Mouse (Mus musculus) activated CD4-positive, CD25-positive, alpha-beta regulatory T cell (primary cell): ENCODE measurements around the gene Trem3. TPM values are rescaled to one million over a fixed set of nuclear protein-coding genes. Genes with fewer than 3 reads are reported as not detected.

Experiments used
- polyA plus RNA-seq, 2 experiments: library from polyadenylated mRNA; unstranded; fragments of 100-300 nt; shearing (Covaris generic); gene quantifications; one replicate each; pipeline ENCODE4 v1.2.1; 2017

Trem3 gene
- polyA plus RNA-seq, result not detected

DNA sequence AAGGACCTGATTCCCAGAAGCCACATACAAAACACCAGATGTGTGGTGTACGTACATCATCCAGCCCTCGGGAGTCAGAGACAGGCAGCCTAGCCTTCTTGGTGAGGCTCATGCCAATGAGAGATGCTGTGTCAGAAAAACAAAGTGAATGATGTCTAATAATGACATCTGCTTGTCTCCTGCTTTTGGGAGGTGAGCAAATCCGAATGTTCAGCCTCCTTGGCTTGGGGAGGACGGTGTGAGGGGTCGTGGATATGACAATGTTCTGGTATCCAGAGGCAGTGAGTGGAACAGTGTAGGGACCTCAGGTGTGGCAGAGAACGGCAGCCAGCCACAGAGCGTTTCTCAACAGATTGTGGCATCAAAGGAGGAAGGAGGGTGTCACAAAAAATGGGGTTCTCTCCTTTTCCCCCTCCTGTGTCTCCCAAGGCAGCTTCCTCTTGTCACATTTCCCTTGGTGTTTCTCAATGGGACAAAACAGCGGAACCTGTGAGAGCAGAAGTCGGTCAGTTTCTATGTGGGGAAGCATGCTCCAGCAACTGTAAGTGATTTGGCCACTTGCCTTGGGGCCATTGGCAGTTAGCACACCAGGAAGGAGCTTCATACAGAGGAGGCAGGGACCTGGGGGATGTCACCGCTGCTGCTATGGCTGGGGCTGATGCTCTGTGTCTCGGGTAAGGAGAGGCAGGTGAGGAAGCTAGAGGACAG is at the start of gene Trem3:
Trem3 (plus strand) TSS at position 557 of the 708 bp plus-strand sequence.

DNA sequence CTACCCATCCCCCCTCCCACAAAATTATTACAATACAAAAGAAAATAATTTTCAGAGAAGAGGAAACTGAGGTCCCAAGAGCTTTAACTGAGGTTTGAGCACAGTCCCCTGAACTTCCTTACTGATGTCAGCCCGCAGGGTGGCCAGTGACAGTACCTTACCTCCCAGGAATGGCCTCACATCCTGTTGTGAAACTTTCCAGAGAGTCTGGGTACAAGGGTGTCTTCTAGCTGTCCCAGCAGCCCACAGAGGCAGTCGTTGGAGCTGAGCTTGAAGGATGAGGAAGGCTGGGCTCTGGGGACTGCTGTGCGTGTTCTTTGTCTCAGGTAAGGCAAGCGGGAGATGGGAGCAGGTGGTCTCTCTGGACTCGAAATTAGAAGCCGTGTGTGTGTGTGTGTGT is 15.1 kb upstream of the Trem3 start, which contains the start of gene Trem1:
Trem1 (plus strand) TSS at position 251 of the 400 bp plus-strand sequence.

DNA sequence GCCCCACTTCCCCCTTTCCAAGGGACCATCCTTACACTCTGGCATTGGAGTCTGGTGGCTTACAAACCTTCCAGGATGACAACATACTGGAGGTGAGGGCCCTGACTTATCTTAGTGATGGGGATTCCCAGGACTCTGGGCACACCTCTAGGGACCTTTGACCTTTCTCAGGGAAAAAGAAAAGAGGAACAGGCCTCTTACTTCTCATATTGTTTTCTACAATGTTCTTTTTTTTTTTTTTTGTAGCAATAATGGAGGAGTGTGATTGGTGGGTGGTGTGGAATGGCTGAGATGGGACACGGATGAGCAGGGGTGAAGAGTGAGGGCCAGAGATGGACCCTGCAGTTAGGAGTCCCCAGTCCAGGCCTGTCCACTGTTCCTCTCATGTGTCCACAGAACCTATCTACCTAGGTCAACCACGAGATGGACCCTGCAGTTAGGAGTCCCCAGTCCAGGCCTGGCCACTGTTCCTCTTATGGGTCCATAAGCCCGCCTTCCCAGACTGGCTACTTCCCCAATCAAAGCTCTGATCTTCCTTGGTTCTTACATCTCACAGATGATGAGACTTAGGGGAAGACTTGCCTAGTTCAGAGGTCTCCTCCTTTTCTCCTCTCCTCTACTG is 16.3 kb downstream of the Trem3 start, which contains the start of gene Treml4:
Treml4 (plus strand) TSS at position 555 of the 622 bp plus-strand sequence.

DNA sequence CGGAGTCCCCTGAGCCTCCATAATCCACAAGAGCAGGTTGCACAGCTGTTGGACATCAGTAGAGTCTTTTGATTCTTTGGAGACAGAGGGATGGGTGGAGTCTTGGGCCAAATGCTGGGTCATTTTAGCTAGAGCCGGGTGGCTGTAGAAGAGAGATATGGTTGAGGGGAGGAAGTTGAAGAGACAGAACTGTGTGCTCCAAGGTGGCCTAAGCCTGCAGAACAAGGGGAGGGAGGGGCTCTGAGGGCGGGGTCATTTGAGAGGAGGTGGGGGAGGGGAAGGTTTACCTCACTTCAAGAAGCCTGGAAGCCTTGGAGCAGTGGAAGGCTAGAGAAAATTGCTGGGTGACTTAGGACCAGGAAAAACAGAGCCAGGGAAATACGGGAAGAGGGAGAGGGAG is 51.6 kb downstream of the Trem3 start, which contains the start of gene Treml2:
Treml2 (plus strand) TSS at position 296 of the 400 bp plus-strand sequence.

Other genes starting within 250 kb of the Trem3 start
- gene 1700122O11Rik, start 209.5 kb upstream of the Trem3 start, polyA plus RNA-seq, result not detected
- gene 1700067P10Rik, start 158.5 kb upstream of the Trem3 start, polyA plus RNA-seq, result not detected
- under 1 TPM in 1 of 2 experiments, not detected in 1; 0.23 TPM for gene 9830107B12Rik, start 101.5 kb upstream of the Trem3 start, polyA plus RNA-seq
- gene A530064D06Rik, start 80.5 kb upstream of the Trem3 start, polyA plus RNA-seq, result under 1 TPM in 1 of 2 experiments, not detected in 1; 0.31 TPM
- under 1 TPM in 1 of 2 experiments, not detected in 1; 0.07 TPM for gene Trem1, start 15.0 kb upstream of the Trem3 start, polyA plus RNA-seq
- gene Treml4, start 16.5 kb downstream of the Trem3 start, polyA plus RNA-seq, result 1 to 10 TPM in 1 of 2 experiments, under 1 TPM in 1; 0.97 to 2.1 TPM
- 10 to 100 TPM; 15.6 to 38.8 TPM for gene Treml2, start 51.7 kb downstream of the Trem3 start, polyA plus RNA-seq
- gene B430306N03Rik, start 68.4 kb downstream of the Trem3 start, polyA plus RNA-seq, result 1 to 10 TPM; 3.0 to 4.3 TPM
- gene Trem2, start 98.6 kb downstream of the Trem3 start, polyA plus RNA-seq, result under 1 TPM in 1 of 2 experiments, not detected in 1; 0.22 TPM
- under 1 TPM in 1 of 2 experiments, not detected in 1; 0.42 TPM for gene Treml1, start 112.1 kb downstream of the Trem3 start, polyA plus RNA-seq
- gene Nfya, start 162.1 kb downstream of the Trem3 start, polyA plus RNA-seq, result 1 to 10 TPM; 4.5 to 8.6 TPM
- gene Oard1, start 162.2 kb downstream of the Trem3 start, polyA plus RNA-seq, result 10 to 100 TPM; 57.9 to 80.4 TPM
- 10 to 100 TPM; 15.0 to 22.1 TPM for gene Apobec2, start 185.2 kb downstream of the Trem3 start, polyA plus RNA-seq
- 1 to 10 TPM in 1 of 2 experiments, under 1 TPM in 1; 0.36 to 2.0 TPM for gene Tspo2, start 203.7 kb downstream of the Trem3 start, polyA plus RNA-seq
- 10 to 100 TPM; 37.7 to 43.4 TPM for gene Unc5cl, start 207.1 kb downstream of the Trem3 start, polyA plus RNA-seq